Mouse (Mus musculus) cerebellum, adult 9-11 months (tissue): ENCODE data around the gene Mdm2.
"Not testable (repeated sequence)": the region's sequence is repeated elsewhere in the genome, so short reads cannot be mapped to it uniquely, and the experiment has no call there.

Experiments used
- DNase-seq: peaks from one replicate; pipeline ENCODE4 v3.0.0; 2022

Gene Mdm2

DNA sequence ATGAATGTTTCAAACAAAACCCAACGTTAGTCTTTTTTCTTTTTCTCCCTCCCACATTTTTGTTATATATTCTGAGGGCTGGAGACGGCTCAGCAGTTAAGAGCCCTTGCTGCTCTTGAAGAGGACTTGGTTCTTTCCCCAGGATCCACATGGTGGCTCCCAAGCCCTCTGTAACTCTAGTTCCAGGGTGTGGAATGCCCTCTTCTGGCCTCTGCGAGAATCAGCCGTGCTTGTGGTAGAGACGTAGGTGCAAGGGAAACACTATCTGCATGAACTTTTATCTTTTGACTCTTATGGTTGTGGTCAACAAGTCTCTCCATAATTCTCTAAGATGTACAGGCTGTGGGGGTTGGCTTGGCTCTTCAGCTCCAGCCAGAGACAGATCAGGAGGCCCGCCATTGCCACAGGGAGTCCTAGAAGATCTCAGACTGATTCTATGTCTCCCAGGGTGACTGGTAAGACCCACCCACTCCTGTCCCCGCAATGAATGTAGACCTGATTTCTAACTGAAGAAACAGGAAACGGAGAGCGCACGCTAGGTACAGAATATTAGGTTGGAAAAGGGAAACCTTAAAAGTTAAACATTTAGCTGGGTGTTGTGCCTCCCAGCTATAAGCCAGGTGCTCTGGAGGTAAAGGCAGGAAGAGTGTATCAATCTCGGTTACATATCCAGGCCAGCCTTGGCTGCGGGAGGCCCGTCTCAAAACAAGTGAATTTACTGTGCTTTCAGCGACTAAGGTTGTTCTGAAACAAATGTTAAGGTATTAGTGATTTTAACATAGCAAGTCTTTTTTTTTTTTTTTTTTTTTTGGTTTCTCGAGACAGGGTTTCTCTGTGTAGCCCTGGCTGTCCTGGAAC lies 20.9 kb upstream of the Mdm2 start:
- no peak for DNase-seq

DNA sequence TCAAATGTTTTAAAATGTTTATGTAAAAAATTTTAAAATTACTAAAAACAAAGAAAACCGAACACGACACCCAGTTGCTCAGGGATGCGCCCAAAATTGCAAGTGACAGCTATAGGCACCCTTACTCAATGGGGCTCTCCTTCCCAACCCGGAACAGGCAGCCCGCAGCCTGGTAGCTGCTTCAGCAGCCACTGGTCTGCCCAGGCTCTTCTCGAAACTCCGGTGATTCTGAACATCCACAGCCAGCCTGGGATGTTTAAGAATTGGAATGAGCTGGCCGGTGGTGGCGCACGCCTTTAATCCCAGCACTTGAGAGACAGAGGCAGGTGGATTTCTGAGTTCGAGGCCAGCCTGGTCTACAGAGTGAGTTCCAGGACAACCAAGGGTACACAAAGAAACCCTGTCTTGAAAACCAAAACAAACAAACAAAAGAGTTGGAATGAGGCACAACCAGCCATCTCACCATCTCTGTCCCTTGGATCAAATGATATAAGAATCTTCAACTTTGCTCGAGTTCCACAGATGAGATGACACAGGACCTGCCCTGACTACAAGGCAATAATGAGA lies 20.2 kb upstream of the Mdm2 start:
- no peak for DNase-seq

DNA sequence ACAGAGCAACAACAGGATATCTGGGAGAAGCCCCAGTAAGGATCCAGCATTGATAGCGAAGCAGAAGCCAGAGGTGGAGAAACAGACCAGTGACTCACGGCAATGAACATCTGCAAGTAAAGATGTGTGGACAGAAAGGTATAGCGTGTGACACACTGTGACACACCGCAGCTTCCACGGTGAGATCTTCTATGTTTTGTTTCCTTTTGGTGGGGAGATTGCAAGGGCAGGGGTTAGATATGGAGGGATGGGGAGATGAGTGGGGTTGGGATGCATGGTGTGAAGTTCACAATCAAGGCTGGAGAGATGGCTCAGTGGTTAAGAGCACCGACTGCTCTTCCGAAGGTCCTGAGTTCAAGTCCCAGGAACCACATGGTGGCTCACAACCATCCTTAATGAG lies 19.6 kb upstream of the Mdm2 start:
- no peak for DNase-seq

DNA sequence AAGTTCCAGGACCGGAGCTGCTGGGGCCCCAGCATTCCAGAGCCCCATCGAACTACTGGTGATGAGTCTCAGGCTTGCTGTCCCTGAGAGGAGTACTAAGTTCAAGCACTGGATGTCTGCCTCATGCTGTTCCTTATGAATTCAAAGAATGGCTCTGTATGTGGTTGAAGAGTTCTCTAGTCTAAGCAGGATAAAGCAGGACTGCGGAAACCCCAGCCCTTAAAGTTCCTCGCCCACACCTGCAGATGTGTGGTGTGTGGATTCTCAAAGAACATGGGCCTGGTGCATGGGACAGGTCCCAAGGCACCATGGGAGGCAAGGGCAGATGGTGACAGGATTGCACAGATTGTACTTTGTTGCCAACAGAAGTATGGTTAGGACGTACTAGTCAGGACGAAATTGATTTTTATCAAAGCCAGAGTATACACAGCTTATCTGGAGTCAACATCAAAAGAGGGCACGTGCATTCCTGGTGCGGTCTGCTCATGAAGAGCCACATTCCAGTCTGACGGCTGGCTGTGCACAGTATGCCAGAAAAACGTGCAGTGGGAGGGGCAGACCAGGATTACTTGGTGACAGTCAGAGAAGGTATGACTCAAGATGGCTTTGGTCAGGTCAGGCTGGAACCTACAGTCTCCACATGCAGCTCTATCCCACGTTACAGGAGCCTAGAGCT lies 18.7 kb upstream of the Mdm2 start:
- no peak for DNase-seq

DNA sequence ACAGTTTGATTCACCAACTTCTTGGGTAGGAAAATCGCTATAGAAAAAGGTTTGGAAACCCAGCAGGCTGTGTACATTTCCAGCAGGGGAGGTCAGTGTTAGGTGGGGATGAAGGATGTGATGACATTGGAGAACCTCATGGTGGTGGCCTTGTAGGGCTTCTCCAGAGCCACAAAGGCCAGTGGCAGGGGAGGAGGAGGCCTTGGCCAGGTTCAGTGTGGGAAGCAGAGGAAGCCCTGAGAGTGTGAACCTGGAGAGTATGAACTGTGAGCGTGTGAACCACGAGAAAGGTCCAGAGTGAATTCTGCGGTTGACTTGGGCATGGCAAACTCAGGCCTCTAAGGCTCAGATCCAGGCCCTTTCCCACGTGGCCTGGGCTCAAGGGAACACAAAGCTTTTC lies 18.0 kb upstream of the Mdm2 start:
- no peak for DNase-seq

DNA sequence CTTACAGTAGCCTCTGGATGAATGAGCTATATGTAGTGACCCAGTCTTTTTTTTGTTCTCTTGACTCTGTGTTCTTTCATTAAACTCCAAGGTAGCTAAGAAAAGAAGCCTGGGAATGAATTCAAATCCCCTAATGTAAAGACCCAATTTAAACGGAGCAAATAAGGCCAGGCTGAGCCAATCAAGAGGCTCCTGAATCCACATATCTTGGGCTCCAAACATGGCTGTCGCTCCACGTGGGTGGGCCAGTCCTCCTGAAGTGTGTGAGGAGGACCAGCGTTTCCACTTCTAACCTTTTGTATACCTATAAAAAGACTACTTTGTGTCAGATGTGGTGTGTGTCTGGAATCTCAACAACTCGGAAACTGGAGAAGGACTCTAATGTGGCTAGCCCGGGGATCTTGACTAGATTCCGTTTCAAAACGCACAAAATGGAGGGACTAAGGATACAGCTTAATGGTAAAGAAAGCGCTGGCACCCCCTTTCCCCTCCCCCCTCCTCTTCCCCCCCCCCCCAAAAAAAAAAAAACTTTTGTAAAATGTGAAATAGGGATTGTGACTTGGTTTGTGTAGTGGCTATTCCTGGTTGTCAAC lies 17.1 kb upstream of the Mdm2 start:
- DNase-seq, result no peak

DNA sequence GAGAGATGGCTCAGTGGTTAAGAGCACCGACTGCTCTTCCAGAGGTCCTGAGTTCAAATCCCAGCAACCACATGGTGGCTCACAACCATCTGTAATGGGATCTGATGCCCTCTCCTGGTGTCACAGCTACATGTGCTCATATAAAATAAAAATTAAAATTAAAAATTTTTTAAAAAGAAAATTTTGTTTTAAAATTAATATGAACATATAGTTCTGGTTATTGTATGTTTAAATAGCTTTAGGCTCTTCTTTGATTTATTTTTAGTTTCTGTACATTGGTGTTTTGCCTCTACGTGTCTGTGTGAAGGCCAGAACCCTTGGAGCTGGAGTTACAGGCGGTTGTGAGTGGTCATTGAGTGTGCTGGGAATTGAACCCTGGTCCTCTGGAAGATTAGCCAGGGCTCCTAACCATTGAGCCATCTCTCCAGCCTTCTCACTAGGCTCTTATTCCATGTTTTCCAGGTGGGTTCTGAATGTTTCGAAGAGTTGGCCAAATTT lies 16.4 kb upstream of the Mdm2 start:
- DNase-seq, result no peak

DNA sequence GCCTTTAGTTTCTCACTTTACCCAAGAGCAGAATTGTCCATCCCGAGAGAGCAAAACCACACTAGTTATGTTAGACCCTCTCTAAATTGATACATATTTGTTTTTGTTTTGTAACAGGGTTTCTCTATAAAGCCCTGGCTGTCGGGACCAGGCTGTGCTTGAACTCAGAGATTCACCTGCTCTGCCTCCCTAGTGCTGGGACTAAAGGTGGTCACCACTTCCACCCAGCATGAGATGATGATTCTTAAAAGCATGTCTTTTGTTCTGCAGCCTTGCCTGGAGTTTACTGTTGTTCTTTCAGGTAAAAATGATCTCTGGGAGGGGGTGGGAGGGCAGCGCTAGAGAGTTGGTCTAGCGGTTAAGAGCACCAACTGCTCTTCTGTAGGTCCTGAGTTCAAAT lies 15.8 kb upstream of the Mdm2 start:
- no peak for DNase-seq

DNA sequence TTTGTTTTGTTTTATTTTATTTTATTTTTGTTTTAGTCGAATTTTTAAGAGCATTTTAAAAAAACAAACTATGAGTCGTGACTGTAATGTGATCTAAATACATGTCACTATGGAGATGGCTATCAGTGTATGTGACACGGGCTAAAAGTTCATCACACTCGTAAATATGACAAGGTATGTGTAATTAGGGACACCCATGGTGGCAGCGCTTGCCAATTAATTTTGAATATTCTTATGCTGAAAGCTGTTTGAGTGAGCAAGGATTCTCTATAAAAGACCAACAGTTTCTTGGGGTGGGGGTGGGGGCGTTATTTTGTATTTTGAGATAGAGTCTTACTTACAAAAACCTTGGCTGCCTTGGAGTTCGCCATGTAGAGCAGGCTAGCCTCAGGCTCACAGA lies 15.1 kb upstream of the Mdm2 start:
- no peak for DNase-seq

DNA sequence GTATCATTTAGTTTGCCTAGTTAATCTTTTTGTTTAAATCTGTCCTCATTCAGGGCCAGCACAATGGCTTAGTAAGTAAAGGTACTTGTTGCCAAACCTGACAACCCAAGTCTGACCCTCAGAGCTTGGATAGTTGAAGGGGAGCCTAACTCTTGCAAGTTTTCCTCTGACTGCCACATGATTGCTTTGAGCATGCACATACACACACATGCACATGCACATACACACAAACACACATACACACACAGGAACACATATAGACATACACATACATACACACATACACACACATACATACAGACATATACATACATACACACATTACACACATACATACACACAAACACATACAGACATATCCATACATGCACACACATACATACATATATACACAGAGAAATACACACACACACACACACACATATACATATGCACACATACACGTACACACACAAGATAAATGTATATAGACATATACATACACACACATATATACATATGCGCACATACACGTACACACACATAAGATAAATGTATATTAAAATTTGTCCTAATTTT lies 14.3 kb upstream of the Mdm2 start:
- DNase-seq, result no peak

DNA sequence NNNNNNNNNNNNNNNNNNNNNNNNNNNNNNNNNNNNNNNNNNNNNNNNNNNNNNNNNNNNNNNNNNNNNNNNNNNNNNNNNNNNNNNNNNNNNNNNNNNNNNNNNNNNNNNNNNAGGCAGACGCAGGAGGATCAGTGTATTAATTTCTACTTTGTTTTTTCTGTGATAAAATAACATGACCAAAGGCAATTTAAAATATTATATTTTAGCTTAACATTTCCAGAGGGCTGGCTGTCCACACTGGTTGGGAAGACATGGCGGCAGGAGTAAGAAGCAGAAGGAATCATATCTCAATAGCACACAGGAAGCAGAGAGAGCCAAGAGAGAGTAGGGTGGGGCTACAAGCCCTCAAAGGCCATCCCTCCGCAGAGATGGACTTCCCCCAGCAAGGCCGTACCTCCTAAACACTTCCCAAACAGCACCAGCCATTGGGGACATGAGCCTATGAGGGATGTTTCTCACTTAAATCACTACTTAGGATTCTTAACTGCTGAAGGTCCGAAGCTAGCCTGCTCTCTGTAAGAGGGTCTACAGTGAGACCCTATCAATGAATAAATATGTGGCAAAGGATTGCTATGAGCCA lies 13.7 kb upstream of the Mdm2 start:
- DNase-seq, result no peak

DNA sequence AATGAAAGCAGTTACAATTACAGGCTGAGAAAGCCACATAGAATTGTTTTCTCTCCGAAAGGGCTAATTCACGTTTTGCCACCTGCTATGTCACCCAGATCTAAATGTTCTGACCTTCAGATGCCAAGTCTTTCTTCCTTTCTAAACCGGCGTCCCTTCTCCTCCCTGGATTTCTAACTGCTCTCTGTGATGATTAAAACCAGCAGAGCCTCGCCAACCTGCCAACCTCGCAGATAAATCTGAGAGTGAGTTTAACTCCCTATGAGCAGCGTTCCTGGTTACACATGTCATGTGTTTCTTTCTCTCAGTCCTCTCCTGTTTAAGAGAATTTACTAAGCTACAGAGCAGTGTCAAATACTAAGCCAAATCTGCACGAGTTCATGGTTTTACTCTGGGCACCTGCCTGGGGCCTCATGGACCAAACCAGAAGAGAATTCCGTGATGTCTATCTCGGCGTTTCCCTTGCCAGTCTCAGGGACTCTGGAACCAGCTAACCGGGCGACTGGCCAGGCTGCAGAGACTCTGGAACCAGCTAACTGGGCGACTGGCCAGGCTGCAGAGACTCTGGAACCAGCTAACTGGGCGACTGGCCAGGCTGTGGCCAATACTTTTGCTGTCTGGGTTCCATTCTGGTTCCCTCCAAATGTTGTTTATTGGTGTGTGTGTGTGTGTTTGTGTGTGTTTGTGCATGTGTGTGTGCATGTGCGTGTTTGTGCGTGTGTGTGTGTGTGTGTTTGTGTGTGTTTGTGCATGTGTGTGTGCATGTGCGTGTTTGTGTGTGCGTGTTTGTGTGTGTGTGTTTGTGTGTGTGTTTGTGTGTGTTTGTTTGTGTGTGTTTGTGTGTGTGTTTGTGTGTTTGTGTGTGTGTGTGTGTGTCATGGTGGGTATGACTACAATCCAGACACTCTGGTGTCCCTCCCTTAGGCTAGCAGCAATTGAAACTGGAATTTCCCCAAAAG lies 7.9 kb upstream of the Mdm2 start:
- no peak for DNase-seq

DNA sequence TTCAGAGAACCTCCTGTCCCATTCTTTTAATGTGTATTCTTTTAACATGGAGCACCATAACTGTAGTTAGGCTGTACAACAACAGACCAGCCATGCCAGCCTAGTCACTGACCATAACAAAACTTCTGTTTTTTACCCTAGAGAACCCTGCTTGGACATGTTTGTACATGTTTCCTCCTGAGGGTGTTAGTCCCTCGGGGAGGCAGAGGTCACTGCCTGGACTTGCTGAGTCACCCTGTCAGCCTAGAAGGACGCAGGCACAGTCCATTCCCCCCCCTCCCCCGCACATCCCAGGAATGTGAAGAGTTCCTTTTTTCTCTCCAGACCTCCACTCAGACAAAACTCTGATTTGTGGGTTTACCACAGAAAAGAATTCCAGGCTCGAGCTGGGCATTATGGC lies 7.0 kb upstream of the Mdm2 start:
- no peak for DNase-seq

DNA sequence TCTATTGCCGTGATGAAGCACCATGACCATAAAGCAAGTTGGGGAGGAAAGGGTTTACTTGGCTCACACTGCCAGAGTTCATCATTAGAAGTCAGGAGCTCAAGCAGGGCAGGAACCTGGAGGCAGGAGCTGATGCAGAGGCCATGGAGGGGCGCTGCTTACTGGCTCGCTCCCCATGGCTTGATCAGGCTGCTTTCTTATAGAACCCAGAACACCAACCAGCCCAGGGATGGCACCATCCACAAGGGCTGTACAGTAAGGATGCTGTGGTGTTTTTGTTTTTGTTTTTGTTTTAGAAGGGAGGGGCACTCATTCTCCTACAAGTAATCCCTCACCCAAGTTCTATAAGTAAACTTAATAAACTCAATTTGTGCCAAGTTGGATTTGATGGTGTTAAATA lies 6.1 kb upstream of the Mdm2 start:
- DNase-seq, result no peak

DNA sequence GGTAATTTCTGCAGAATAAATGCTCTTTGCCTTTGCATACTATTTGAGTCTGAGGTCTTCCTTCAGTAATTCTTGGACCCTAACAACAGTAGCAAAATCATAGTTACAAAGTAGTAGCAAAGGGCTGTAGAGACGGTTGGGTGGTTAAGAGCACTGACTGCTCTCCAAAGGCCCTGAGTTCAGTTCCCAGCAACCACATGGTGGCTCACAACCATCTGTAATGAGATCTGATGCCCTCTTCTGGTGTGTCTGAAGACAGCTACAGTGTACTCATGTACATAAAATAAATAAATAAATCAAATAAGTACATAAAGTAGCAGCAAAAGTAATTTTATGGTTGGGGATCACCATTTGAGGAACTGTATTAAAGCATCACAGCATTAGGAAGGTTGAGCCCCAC lies 5.1 kb upstream of the Mdm2 start:
- not testable (repeated sequence) for DNase-seq

DNA sequence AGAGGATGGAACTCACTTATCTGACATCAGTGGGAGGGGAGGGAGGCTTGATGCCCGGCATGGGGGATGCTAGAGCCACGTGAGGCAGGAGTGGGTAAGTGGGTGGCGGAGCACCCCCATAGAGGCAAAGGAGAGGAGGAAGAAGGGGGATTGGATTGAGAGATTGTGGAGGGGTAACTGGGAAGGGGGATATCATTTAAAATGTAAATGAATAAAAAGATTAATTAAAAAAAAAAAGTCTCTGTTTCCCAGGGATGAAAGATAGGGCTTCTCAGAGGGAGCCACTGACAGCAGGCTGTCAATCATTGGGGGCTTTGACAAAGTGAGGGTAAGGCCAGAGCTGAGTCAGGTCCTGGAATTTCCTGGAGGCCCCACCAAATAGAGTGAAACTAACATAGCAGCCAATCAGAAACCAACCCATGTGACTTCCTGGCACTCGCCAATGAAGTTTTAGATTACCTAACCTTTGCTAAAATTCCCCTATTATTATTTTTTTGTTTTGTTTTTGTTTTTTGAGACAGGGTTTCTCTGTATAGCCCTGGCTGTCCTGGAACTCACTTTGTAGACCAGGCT lies 4.5 kb upstream of the Mdm2 start:
- DNase-seq, result no peak

DNA sequence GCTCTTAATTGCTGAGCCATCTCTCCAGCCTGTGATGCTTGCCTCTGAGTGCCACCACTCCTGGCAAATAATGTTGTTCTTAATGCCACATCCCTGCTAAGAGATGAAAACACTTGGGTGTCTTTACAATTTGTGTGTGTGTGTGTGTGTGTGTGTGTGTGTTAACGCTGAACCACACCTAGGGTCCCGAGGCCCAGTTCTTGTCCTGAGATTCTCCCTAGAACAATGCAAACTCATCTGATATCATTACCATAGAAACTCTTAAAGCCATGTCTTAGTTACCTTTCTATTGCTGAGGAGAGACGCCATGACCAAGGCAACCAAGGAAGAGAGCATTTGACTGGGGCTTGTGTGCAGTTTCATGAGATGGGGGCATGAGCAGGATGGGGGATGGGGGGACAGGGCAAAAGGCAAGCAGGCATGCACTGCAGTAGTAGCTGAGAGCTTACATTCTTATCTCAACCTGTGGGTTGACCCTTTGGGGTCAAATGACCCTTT lies 3.5 kb upstream of the Mdm2 start:
- DNase-seq, result no peak

DNA sequence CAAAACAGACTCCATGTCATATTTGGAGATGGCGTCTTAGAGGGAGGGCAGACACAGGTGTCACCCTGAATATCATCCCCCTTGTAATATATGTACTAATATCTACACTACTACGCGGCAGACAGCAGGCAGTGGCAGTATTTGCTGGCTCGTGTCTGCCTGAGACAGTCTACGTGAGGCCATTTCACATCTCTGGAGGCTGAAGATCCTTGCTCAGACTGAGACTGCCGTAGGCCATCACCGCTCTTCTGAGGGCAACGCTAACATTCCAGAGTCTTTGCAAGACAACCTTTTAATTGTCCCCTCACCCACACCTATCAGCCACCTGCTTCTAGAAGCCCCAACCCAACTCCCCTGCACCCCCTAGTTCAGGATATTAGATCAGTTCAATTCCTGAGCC lies 2.9 kb upstream of the Mdm2 start:
- DNase-seq, result no peak

DNA sequence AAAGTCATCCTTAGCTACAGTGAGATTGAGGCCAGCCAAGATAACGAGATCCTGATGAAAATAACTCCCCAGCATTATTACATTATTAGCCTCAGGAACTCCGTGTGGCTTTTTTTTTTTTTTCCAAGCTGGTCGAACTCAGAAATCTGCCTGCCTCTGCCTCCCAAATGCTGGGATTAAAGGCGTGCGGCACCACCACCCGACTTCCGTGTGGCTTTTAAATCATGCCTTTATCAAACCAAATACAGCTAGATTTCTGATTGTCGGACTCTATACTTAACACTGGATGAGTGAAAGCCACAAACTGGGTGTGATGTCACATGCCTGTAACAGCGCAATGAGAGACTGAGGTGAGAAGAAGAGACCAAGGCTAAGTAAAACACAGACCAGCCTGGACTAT lies 2.3 kb upstream of the Mdm2 start:
- DNase-seq, result no peak

DNA sequence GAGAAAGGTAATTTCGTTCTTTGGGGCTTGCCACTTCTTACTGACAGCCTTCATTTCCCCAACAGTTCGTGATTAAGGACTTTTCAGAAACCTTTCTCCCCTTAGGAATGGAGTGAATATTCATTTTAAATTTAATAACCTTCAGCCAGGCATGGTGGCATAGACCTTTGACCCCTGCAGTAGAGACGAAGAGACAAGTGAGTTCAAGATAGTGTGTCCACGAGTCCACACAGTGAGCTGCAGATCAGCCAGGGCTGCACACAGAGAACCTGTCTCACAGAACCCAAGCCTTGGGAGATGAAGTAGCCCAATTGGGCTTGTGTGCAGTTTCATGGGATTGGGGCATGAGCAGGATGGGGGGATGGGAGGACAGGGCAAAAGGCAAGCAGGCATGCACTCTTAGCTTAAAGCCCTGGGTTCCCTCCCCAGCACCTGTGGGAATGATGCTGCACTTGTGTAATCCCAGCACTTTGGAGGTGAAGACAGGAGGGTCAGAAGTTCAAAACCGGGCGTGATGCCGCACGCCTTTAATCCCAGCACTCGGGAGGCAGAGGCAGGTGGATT lies 1.7 kb upstream of the Mdm2 start:
- DNase-seq, result peak; percentile 30

DNA sequence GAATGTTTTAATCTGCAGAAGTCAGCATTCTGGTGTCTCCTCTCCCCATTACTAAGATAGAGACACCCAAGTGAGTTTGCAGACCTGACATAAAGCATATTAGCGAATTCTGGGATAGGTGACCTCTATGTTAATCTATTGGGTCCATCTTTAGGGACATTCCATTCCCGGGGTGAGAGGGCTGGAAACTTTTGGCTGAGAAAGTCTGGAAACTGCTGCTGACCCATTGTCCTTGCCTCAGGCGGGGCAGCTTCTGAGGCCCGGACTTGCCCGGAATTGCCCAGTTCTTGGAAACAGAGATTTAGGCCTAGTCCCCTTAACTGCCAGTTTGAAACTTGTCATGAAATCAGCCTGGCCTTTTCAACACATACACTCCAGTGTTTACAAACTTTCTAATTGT lies 850 bp upstream of the Mdm2 start:
- peak; percentile 41 for DNase-seq
